Mouse (Mus musculus) forebrain, embryonic 15.5 days (tissue): ENCODE data around the gene Gng2. TPM values are rescaled to one million over a fixed set of nuclear protein-coding genes. Genes with fewer than 3 reads are reported as not detected.
A peak's percentile ranks its signal among the peaks of the same experiment; 100 is the strongest.

ENCODE experiments used
- ATAC-seq: fragments of 200-750 bp; cut with Nextera tagmentation; replicated peaks from 2 replicates; pipeline ENCODE4 v1.8.0; 2017; ENCODE audit warnings: mild to moderate bottlenecking, moderate TSS enrichment, moderate library complexity
- H3K27ac ChIP-seq: fragments of 300-500 bp; sonication (generic); replicated peaks from 2 replicates; pipeline ENCODE4 v1.5.1; 2015; ENCODE audit warnings: mild to moderate bottlenecking, inconsistent platforms
- H3K27me3 ChIP-seq: fragments of 300-500 bp; sonication (generic); 2 replicates; pipeline ENCODE4 v1.6.1; 2015; ENCODE audit warnings: inconsistent platforms
- H3K36me3 ChIP-seq: fragments of 300-500 bp; sonication (generic); 2 replicates; pipeline ENCODE4 v1.6.1; 2015; ENCODE audit warnings: mild to moderate bottlenecking, inconsistent platforms
- H3K4me1 ChIP-seq: fragments of 300-500 bp; sonication (generic); 2 replicates; pipeline ENCODE4 v1.6.1; 2015; ENCODE audit warnings: inconsistent platforms
- H3K4me2 ChIP-seq: fragments of 300-500 bp; sonication (generic); replicated peaks from 2 replicates; pipeline ENCODE4 v1.6.1; 2015; ENCODE audit warnings: mild to moderate bottlenecking, inconsistent platforms
- H3K4me3 ChIP-seq: fragments of 300-500 bp; sonication (generic); 2 replicates; pipeline ENCODE4 v1.5.1; 2015; ENCODE audit warnings: mild to moderate bottlenecking, inconsistent platforms
- H3K9ac ChIP-seq: fragments of 300-500 bp; sonication (generic); replicated peaks from 2 replicates; pipeline ENCODE4 v1.6.1; 2015; ENCODE audit warnings: mild to moderate bottlenecking, inconsistent platforms
- H3K9me3 ChIP-seq: fragments of 300-500 bp; sonication (generic); 2 replicates; pipeline ENCODE4 v1.6.1; 2016; ENCODE audit warnings: inconsistent platforms
- WGBS: fragments of 180-500 bp; shearing (Covaris S2); methylation state at CpG from one replicate; pipeline ENCODE4 v1.1.7; 2015; ENCODE audit warnings: mixed read lengths; 5-methylcytosine and 5-hydroxymethylcytosine counted together
- polyA plus RNA-seq: library from polyadenylated mRNA; unstranded; fragments of >200 nt; fragmentation: Nextera tagmentation; extraction: Ambion mirVana; gene quantifications from 2 replicates; pipeline ENCODE4 v1.2.1, GENCODE M21; 2015

Gng2 gene
- polyA plus RNA-seq, 1 experiment from 2014 or later, result 468 TPM

GRCm38 (mm10) chr14:19926312-19926711, 51.1 kb downstream of the Gng2 start:
- no peak overlapping the region for H3K9ac ChIP-seq
- ATAC-seq, result no peak
- 76% methylated on average over 8 of the region's 8 CpGs for WGBS

GRCm38 (mm10) chr14:19925157-19925556, 52.3 kb downstream of the Gng2 start:
- H3K9me3 ChIP-seq, result no peaks in the 10 kb centered on the region
- H3K4me3 ChIP-seq, result no peak overlapping the region
- H3K27ac ChIP-seq, result no peak overlapping the region
- no peak overlapping the region for H3K4me2 ChIP-seq
- H3K9ac ChIP-seq, result no peak overlapping the region
- H3K36me3 ChIP-seq, result peaks cover 13% of the 10 kb centered on the region
- H3K4me1 ChIP-seq, result peaks cover 24% of the 10 kb centered on the region
- no peaks in the 10 kb centered on the region for H3K27me3 ChIP-seq
- WGBS, result 31% methylated on average over 6 of the region's 6 CpGs
- no peak for ATAC-seq

More at GRCm38 (mm10) chr14:19926312-19926711, 51.1 kb downstream of the Gng2 start:
- Histone ChIP-seq H3K4me2 (no peak overlapping the region), H3K9me3 (no peaks in the 10 kb centered on the region), H3K36me3 (peaks cover 14% of the 10 kb centered on the region), H3K4me1 (peaks cover 15% of the 10 kb centered on the region), H3K27ac (no peak overlapping the region), H3K4me3 (no peak overlapping the region), H3K27me3 (no peaks in the 10 kb centered on the region)

- Histone ChIP-seq H3K27ac (no peak overlapping the region), H3K9me3 (no peaks in the 10 kb centered on the region), H3K27me3 (no peaks in the 10 kb centered on the region), H3K4me1 (peaks cover 34% of the 10 kb centered on the region), H3K9ac (no peak overlapping the region), H3K4me2 (no peak overlapping the region), H3K36me3 (peaks cover 8% of the 10 kb centered on the region), H3K4me3 (no peak overlapping the region)
- no peak for ATAC-seq
- WGBS, result 88% methylated on average over 2 of the region's 2 CpGs
Observed at GRCm38 (mm10) chr14:19924086-19924485, 53.3 kb downstream of the Gng2 start.

DNA sequence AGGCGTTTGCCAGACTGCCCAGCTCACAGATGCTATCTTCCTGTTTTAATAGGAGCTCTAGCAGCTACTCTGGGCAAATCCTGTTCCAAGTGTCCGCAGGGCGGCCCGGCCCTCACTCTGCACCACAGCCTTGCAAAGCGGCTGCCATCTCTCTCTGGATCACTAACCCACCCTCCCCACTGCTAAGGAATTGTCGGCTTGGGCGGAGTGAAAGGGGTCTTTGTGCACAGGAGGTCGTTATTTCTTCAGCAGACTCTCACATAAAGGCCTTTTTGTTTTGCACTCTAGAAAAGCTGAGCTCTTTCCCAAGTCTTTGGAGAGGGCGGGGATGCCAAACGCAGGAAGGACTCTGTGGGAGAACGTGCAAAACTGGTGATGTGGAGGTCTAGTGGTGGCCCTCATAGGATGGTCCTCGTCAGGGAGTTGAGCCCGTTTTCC, 57.2 kb downstream of the Gng2 start:
- H3K9ac ChIP-seq, result 0 out of 2 replicates have a peak overlapping the region, but pooled peaks have one; percentile 19
- H3K4me1 ChIP-seq, result peaks cover 28% of the 10 kb centered on the region
- H3K9me3 ChIP-seq, result no peaks in the 10 kb centered on the region
- peak overlapping the region; percentile 72 for H3K27ac ChIP-seq
- peak; percentile 85 for ATAC-seq
- WGBS, result 2% methylated on average over 13 of the region's 13 CpGs
- peaks cover 8% of the 10 kb centered on the region for H3K36me3 ChIP-seq
- H3K27me3 ChIP-seq, result no peaks in the 10 kb centered on the region
- no peak overlapping the region for H3K4me3 ChIP-seq
- no peak overlapping the region for H3K4me2 ChIP-seq

GRCm38 (mm10) chr14:19919789-19920188, 57.6 kb downstream of the Gng2 start:
- peaks cover 28% of the 10 kb centered on the region for H3K4me1 ChIP-seq
- no peak overlapping the region for H3K4me2 ChIP-seq
- H3K9ac ChIP-seq, result no peak overlapping the region
- H3K27ac ChIP-seq, result peak overlapping the region; percentile 72
- ATAC-seq, result peak; percentile 43
- H3K36me3 ChIP-seq, result peaks cover 10% of the 10 kb centered on the region
- H3K27me3 ChIP-seq, result no peaks in the 10 kb centered on the region
- WGBS, result 17% methylated on average over 7 of the region's 7 CpGs
- no peak overlapping the region for H3K4me3 ChIP-seq
- no peaks in the 10 kb centered on the region for H3K9me3 ChIP-seq

DNA sequence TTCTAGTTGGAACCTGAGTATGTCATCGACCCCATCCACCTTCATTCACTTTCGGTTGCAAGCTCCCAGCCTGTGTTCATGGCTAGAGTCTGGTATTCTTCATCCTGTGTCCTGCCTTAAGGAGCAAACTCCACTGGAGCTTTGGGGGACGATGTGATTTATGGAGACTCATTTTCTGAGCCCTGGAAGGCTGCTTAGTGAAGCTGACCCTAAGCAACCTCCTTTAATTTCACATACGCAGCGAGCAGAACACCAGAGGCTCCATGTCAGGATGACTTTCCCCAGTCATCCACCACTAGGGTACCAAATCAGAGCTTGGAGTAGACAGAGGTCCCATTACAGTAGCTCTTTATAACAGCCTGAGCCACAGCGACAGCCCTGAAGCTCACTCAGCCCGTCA, 59.9 kb downstream of the Gng2 start:
- Histone ChIP-seq H3K9ac (no peak overlapping the region), H3K27ac (no peak overlapping the region), H3K4me1 (peaks cover 28% of the 10 kb centered on the region), H3K27me3 (no peaks in the 10 kb centered on the region), H3K4me3 (no peak overlapping the region), H3K9me3 (no peaks in the 10 kb centered on the region), H3K4me2 (no peak overlapping the region), H3K36me3 (peaks cover 2% of the 10 kb centered on the region; the same call in 1 of the 2 replicates)
- ATAC-seq, result no peak
- 90% methylated on average over 7 of the region's 7 CpGs for WGBS

DNA sequence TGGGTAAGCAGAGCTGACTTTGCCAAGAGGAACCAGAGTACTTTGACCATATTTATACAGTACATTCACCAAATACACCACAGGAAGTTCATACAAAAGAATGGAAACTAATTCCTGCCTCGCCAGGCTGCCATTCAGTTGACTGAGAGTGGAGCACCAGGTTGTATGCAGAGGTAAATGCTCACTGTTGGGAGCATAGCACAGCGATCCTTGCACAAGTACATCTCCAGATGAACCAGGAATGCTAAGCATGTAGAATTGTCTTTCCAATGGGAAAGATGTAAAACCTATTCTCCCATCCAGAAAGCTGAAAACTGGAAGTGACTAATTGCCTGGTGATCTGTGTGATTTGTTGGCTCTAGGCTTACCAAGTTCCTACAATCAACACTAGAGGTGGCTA, 61.1 kb downstream of the Gng2 start:
- no peaks in the 10 kb centered on the region for H3K27me3 ChIP-seq
- no peak for ATAC-seq

DNA sequence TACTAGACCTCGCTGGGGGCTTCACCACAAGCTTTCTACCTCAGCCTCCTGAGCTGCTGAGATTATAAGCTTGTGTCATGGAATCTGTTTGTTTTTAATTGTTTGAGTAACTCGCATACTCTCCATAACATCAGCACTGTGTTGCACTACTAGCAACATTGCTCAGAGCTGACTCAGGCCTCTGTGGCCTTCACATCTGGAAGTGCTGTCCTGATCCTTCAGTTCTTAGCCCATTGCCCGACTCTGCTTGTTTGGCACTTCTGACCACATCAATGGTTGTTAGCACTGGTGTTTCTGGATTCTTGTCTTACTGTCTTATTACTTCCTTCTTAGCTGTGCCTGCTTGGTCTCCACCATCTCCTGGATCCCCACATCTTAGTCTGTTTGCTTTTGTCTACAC, 64.5 kb downstream of the Gng2 start:
- no peak for ATAC-seq
- 89% methylated on average over 3 of the region's 3 CpGs for WGBS
- H3K27ac ChIP-seq, result no peak overlapping the region
- H3K9me3 ChIP-seq, result no peaks in the 10 kb centered on the region
- H3K27me3 ChIP-seq, result no peaks in the 10 kb centered on the region
- H3K4me2 ChIP-seq, result no peak overlapping the region
- H3K4me1 ChIP-seq, result no peaks in the 10 kb centered on the region
- no peak overlapping the region for H3K9ac ChIP-seq
- peaks cover 2% of the 10 kb centered on the region; the same call in 1 of the 2 replicates for H3K36me3 ChIP-seq
- no peak overlapping the region for H3K4me3 ChIP-seq

More for the DNA sequence above, 61.1 kb downstream of the Gng2 start:
- no peak overlapping the region for H3K4me3 ChIP-seq
- no peaks in the 10 kb centered on the region for H3K9me3 ChIP-seq
- peaks cover 23% of the 10 kb centered on the region for H3K4me1 ChIP-seq
- H3K4me2 ChIP-seq, result no peak overlapping the region
- H3K36me3 ChIP-seq, result peaks cover 2% of the 10 kb centered on the region; the same call in 1 of the 2 replicates
- 86% methylated on average over 2 of the region's 2 CpGs for WGBS
- no peak overlapping the region for H3K9ac ChIP-seq
- no peak overlapping the region for H3K27ac ChIP-seq

GRCm38 (mm10) chr14:19905615-19906014, 71.8 kb downstream of the Gng2 start:
- no peak overlapping the region for H3K4me2 ChIP-seq
- no peak overlapping the region for H3K4me3 ChIP-seq
- peaks cover 25% of the 10 kb centered on the region for H3K4me1 ChIP-seq
- H3K9ac ChIP-seq, result no peak overlapping the region
- H3K9me3 ChIP-seq, result no peaks in the 10 kb centered on the region
- H3K36me3 ChIP-seq, result no peaks in the 10 kb centered on the region
- no peaks in the 10 kb centered on the region for H3K27me3 ChIP-seq
- 25% methylated on average over 5 of the region's 5 CpGs for WGBS
- peak; percentile 81 for ATAC-seq
- peak overlapping the region; percentile 54 for H3K27ac ChIP-seq

DNA sequence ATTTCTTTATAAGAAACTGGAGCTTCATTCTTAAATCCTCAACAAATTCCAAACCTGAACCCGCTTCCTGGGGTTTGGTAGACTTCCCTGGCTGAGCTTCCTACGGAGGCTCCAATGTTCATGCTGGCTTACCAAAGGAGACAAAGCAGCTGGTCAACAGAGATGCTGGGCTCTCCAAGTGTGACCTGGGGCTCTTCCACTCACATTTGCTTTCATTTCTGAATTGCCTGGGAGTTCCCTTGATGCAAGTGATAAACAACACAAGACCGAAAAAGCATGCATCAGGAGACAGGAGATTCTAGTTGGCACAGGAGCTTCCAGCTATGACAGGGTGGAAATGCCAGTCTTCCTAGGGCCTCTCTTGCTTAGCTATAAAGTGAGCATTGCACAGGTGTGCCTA, 72.6 kb downstream of the Gng2 start:
- H3K4me3 ChIP-seq, result no peak overlapping the region
- H3K36me3 ChIP-seq, result no peaks in the 10 kb centered on the region
- no peaks in the 10 kb centered on the region for H3K9me3 ChIP-seq
- whole genome bisulfite sequencing, result 31% methylated on average over 3 of the region's 3 CpGs
- H3K4me1 ChIP-seq, result peaks cover 25% of the 10 kb centered on the region
- H3K9ac ChIP-seq, result no peak overlapping the region
- ATAC-seq, result no peak
- H3K27me3 ChIP-seq, result no peaks in the 10 kb centered on the region
- peak overlapping the region; percentile 54 for H3K27ac ChIP-seq
- H3K4me2 ChIP-seq, result no peak overlapping the region

GRCm38 (mm10) chr14:19904031-19904430, 73.4 kb downstream of the Gng2 start:
- peaks cover 25% of the 10 kb centered on the region for H3K4me1 ChIP-seq
- WGBS, result 46% methylated on average over 5 of the region's 5 CpGs
- no peaks in the 10 kb centered on the region for H3K27me3 ChIP-seq

DNA sequence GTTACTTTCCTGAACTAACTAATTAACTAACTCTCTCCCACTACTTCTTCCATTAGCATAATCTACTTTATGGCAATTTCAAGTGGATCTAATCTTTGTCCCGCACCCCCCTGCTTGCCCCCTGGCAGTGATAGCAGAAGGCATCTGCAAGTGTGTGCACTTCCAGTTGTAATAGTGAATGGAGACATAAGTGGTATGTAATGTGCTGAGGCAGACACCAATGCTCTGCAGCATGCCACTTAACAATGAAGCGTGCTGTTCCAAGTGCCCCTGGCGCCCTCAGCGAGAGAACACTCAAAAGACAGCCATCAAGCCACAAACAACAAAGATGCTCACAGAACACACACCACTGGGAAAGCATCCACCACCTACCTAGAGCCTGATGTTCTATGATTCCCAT, 76.9 kb downstream of the Gng2 start:
- Histone ChIP-seq H3K27me3 (no peaks in the 10 kb centered on the region), H3K4me3 (no peak overlapping the region), H3K9ac (no peak overlapping the region), H3K4me1 (peaks cover 18% of the 10 kb centered on the region), H3K9me3 (no peaks in the 10 kb centered on the region), H3K4me2 (no peak overlapping the region), H3K27ac (no peak overlapping the region), H3K36me3 (no peaks in the 10 kb centered on the region)
- whole genome bisulfite sequencing, result 46% methylated on average over 4 of the region's 4 CpGs
- no peak for ATAC-seq

More at GRCm38 (mm10) chr14:19904031-19904430, 73.4 kb downstream of the Gng2 start:
- H3K27ac ChIP-seq, result no peak overlapping the region; the same call in 1 of the 2 replicates
- H3K9me3 ChIP-seq, result no peaks in the 10 kb centered on the region
- H3K36me3 ChIP-seq, result no peaks in the 10 kb centered on the region
- no peak for ATAC-seq
- H3K9ac ChIP-seq, result no peak overlapping the region
- no peak overlapping the region for H3K4me2 ChIP-seq
- H3K4me3 ChIP-seq, result no peak overlapping the region

- H3K9me3 ChIP-seq, result no peaks in the 10 kb centered on the region
- H3K27me3 ChIP-seq, result no peaks in the 10 kb centered on the region
- no peak for ATAC-seq
- no peak overlapping the region for H3K27ac ChIP-seq
- WGBS, result 92% methylated on average over 5 of the region's 5 CpGs
- H3K4me3 ChIP-seq, result no peak overlapping the region
- no peak overlapping the region for H3K4me2 ChIP-seq
- no peak overlapping the region for H3K9ac ChIP-seq
- no peaks in the 10 kb centered on the region for H3K4me1 ChIP-seq
- H3K36me3 ChIP-seq, result peaks cover 37% of the 10 kb centered on the region
Observed at GRCm38 (mm10) chr14:19887569-19887968, 89.9 kb downstream of the Gng2 start.
